Mouse (Mus musculus) erythroblast, adult 5-6 weeks (primary cell): Measurements from ENCODE around the gene Ssr2. TPM values are rescaled to one million over a fixed set of nuclear protein-coding genes. Genes with fewer than 3 reads are reported as not detected.

Experiments
- ATAC-seq: replicated peaks from 2 replicates; pipeline ENCODE4 v1.8.0; 2016; ENCODE audit warnings: moderate number of reproducible peaks, mild to moderate bottlenecking, moderate TSS enrichment, inconsistent platforms; ENCODE audit not compliant: poor library complexity, low FRiP score, severe bottlenecking
- total RNA-seq, 2 experiments: library from RNA; stranded (forward) in 1 of 2; stranded (reverse) in 1 of 2; fragments of 150-400 nt in 1 of 2; fragments of 200-764, 138-1000 nt in 1 of 2; gene quantifications; 2 replicates each; pipeline versions ENCODE4 v1.2.3 to v1.2.4; 2015 to 2017; ENCODE audit warnings: low replicate concordance in 2 of 2

Gene Ssr2
- total RNA-seq, 2 experiments from 2014 or later = 35.9 to 91.8 TPM

DNA sequence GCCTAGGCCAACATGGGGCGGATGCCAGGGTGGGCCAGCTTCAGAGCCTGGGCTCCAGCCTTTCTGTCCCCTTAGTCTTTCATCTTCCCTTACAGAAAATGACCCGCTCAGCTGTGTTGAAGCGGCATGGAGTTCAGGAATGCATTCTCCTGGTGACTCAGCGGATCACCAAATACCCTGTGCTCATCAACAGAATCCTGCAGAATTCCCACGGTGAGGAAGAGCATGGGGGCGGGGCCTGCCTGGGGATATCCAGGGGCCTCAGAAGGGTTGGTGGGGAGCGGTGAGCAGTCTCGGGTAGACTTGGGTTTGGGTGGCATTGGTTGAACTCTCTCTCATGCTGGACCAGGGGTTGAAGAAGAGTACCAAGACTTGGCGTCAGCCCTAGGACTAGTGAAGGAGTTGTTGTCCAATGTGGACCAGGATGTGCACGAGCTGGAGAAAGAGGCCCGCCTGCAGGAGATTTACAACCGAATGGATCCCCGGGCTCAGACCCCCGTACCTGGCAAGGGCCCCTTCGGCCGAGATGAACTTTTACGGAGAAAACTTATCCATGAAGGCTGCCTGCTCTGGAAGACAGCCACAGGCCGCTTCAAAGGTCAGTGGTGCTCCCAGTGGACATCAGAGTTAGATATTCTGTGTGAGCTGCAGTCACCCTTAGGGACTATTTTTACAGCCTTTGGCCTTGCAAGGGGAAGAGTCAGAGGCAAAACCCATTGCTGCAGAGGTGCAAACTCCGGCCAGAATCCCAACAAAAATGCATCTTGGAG lies 60.0 kb downstream of the Ssr2 start:
- no peak for ATAC-seq

DNA sequence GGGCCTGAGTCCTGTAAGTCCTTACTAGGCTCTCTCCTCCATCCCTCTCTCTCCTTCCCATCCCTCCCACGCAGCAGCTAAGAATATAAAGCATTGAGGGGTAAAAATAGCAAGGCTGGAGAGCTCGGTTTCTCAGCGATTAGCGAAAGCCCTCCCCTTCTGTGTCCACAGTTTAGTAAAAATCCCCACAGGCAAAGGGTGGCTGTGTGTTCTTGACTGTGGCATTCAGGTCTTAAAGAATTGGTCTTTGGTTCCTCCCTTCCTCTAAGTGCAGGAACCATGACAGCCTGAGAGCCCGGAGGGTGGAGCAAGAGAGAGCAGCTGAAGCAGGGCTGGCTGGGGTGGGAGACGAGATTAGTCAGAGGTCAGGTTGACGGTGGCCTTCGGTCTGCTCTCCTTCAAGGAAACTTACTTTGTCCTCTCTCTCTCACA lies 60.9 kb downstream of the Ssr2 start:
- no peak for ATAC-seq

DNA sequence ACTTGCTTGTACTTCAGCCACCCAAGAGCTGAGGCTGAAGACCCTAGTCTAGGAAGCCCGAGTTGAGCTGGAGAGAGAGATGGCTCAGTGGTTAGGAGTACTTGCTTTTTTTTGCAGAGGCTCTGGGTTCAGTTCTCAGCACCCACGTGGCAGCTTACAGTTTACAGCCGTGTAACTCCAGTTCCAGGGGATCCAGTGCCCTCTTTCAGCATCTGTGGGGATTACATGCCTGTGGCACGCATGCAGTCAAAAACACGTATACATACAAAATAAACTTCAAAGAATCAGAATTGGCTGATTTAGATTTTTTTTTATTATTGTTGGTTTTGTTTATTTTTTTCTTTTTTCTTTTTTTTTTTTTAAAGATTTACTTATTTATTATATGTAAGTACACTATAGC lies 61.5 kb downstream of the Ssr2 start:
- ATAC-seq = no peak

Other genes starting within 250 kb of the Ssr2 start
- gene Tmem79, start 239.7 kb upstream of the Ssr2 start, total RNA-seq (2015; ENCODE audit: low replicate concordance) = not detected in 2 replicates
- gene Tmem79, start 239.7 kb upstream of the Ssr2 start, total RNA-seq (2017; ENCODE audit: low replicate concordance) = 0.09 TPM in 1 of 2 replicates, not detected in the other
- gene Smg5, start 239.6 kb upstream of the Ssr2 start, total RNA-seq (2015; ENCODE audit: low replicate concordance) = 28.1 and 29.5 TPM in 2 replicates
- gene Smg5, start 239.6 kb upstream of the Ssr2 start, total RNA-seq (2017; ENCODE audit: low replicate concordance) = 45.1 and 58.0 TPM in 2 replicates
- 3.1 TPM in 1 of 2 replicates, not detected in the other for gene Paqr6, start 211.3 kb upstream of the Ssr2 start, total RNA-seq (2015; ENCODE audit: low replicate concordance)
- gene Paqr6, start 211.3 kb upstream of the Ssr2 start, total RNA-seq (2017; ENCODE audit: low replicate concordance) = not detected in 2 replicates
- gene Bglap3, start 203.1 kb upstream of the Ssr2 start, total RNA-seq (2015; ENCODE audit: low replicate concordance) = not detected in 2 replicates
- not detected in 2 replicates for gene Bglap3, start 203.1 kb upstream of the Ssr2 start, total RNA-seq (2017; ENCODE audit: low replicate concordance)
- gene Bglap2, start 197.2 kb upstream of the Ssr2 start, total RNA-seq (2015; ENCODE audit: low replicate concordance) = not detected in 2 replicates
- gene Bglap2, start 197.2 kb upstream of the Ssr2 start, total RNA-seq (2017; ENCODE audit: low replicate concordance) = not detected in 2 replicates
- not detected in 2 replicates for gene Bglap, start 191.4 kb upstream of the Ssr2 start, total RNA-seq (2015; ENCODE audit: low replicate concordance)
- not detected in 2 replicates for gene Bglap, start 191.4 kb upstream of the Ssr2 start, total RNA-seq (2017; ENCODE audit: low replicate concordance)
- gene Pmf1, start 165.5 kb upstream of the Ssr2 start, total RNA-seq (2015; ENCODE audit: low replicate concordance) = 33.2 and 56.6 TPM in 2 replicates
- 42.1 and 43.4 TPM in 2 replicates for gene Pmf1, start 165.5 kb upstream of the Ssr2 start, total RNA-seq (2017; ENCODE audit: low replicate concordance)
- 7.9 and 11.5 TPM in 2 replicates for gene Slc25a44, start 150.7 kb upstream of the Ssr2 start, total RNA-seq (2015; ENCODE audit: low replicate concordance)
- gene Slc25a44, start 150.7 kb upstream of the Ssr2 start, total RNA-seq (2017; ENCODE audit: low replicate concordance) = 13.7 and 20.2 TPM in 2 replicates
- 29.7 and 57.3 TPM in 2 replicates for gene Sema4a, start 114.7 kb upstream of the Ssr2 start, total RNA-seq (2015; ENCODE audit: low replicate concordance)
- gene Sema4a, start 114.7 kb upstream of the Ssr2 start, total RNA-seq (2017; ENCODE audit: low replicate concordance) = 9.8 and 20.7 TPM in 2 replicates
- 6.9 and 9.0 TPM in 2 replicates for gene Lmna, start 65.9 kb upstream of the Ssr2 start, total RNA-seq (2015; ENCODE audit: low replicate concordance)
- gene Lmna, start 65.9 kb upstream of the Ssr2 start, total RNA-seq (2017; ENCODE audit: low replicate concordance) = 45.6 and 52.7 TPM in 2 replicates
- 0.19 and 1.5 TPM in 2 replicates for gene Mex3a, start 43.5 kb upstream of the Ssr2 start, total RNA-seq (2015; ENCODE audit: low replicate concordance)
- gene Mex3a, start 43.5 kb upstream of the Ssr2 start, total RNA-seq (2017; ENCODE audit: low replicate concordance) = 0.34 TPM in 1 of 2 replicates, not detected in the other
- gene Rab25, start 27.6 kb upstream of the Ssr2 start, total RNA-seq (2015; ENCODE audit: low replicate concordance) = not detected in 2 replicates
- not detected in 2 replicates for gene Rab25, start 27.6 kb upstream of the Ssr2 start, total RNA-seq (2017; ENCODE audit: low replicate concordance)
- gene Lamtor2, start 22.8 kb upstream of the Ssr2 start, total RNA-seq (2015; ENCODE audit: low replicate concordance) = 4.2 and 8.6 TPM in 2 replicates
- 14.3 and 15.8 TPM in 2 replicates for gene Lamtor2, start 22.8 kb upstream of the Ssr2 start, total RNA-seq (2017; ENCODE audit: low replicate concordance)
- 5.4 and 7.9 TPM in 2 replicates for gene Ubqln4, start 22.1 kb upstream of the Ssr2 start, total RNA-seq (2015; ENCODE audit: low replicate concordance)
- 5.7 and 10.0 TPM in 2 replicates for gene Ubqln4, start 22.1 kb upstream of the Ssr2 start, total RNA-seq (2017; ENCODE audit: low replicate concordance)
- gene Arhgef2, start 30.1 kb downstream of the Ssr2 start, total RNA-seq (2015; ENCODE audit: low replicate concordance) = 15.2 and 20.5 TPM in 2 replicates
- gene Arhgef2, start 30.1 kb downstream of the Ssr2 start, total RNA-seq (2017; ENCODE audit: low replicate concordance) = 16.7 and 18.1 TPM in 2 replicates
- not detected in 2 replicates for gene Rxfp4, start 77.3 kb downstream of the Ssr2 start, total RNA-seq (2015; ENCODE audit: low replicate concordance)
- not detected in 2 replicates for gene Rxfp4, start 77.3 kb downstream of the Ssr2 start, total RNA-seq (2017; ENCODE audit: low replicate concordance)
- gene Khdc4, start 109.9 kb downstream of the Ssr2 start, total RNA-seq (2015; ENCODE audit: low replicate concordance) = 25.0 and 29.5 TPM in 2 replicates
- gene Khdc4, start 109.9 kb downstream of the Ssr2 start, total RNA-seq (2017; ENCODE audit: low replicate concordance) = 19.9 and 23.4 TPM in 2 replicates
- 99.9 and 111 TPM in 2 replicates for gene Rit1, start 141.0 kb downstream of the Ssr2 start, total RNA-seq (2015; ENCODE audit: low replicate concordance)
- gene Rit1, start 141.0 kb downstream of the Ssr2 start, total RNA-seq (2017; ENCODE audit: low replicate concordance) = 90.6 and 102 TPM in 2 replicates
- 0.19 TPM in 1 of 2 replicates, not detected in the other for gene Syt11, start 199.3 kb downstream of the Ssr2 start, total RNA-seq (2015; ENCODE audit: low replicate concordance)
- 0.85 TPM in 1 of 2 replicates, not detected in the other for gene Syt11, start 199.3 kb downstream of the Ssr2 start, total RNA-seq (2017; ENCODE audit: low replicate concordance)